Mouse (Mus musculus) testis, adult 2 months (tissue): ENCODE measurements around the gene Gm4952.

Source experiments
- CTCF ChIP-seq: fragments of 200-500 bp; IDR thresholded peaks from 2 replicates; pipeline ENCODE4 v1.5.1; 2012; ENCODE audit warnings: low read depth, mild to moderate bottlenecking, inconsistent platforms, low read length, moderate library complexity; ENCODE audit not compliant: control insufficient read depth, insufficient read depth, insufficient replicate concordance
- POLR2A ChIP-seq: fragments of 200-500 bp; IDR thresholded peaks from 2 replicates; pipeline ENCODE4 v1.6.1; 2012; ENCODE audit warnings: low read depth, mild to moderate bottlenecking, inconsistent platforms, low read length, moderate library complexity; ENCODE audit not compliant: control insufficient read depth

DNA sequence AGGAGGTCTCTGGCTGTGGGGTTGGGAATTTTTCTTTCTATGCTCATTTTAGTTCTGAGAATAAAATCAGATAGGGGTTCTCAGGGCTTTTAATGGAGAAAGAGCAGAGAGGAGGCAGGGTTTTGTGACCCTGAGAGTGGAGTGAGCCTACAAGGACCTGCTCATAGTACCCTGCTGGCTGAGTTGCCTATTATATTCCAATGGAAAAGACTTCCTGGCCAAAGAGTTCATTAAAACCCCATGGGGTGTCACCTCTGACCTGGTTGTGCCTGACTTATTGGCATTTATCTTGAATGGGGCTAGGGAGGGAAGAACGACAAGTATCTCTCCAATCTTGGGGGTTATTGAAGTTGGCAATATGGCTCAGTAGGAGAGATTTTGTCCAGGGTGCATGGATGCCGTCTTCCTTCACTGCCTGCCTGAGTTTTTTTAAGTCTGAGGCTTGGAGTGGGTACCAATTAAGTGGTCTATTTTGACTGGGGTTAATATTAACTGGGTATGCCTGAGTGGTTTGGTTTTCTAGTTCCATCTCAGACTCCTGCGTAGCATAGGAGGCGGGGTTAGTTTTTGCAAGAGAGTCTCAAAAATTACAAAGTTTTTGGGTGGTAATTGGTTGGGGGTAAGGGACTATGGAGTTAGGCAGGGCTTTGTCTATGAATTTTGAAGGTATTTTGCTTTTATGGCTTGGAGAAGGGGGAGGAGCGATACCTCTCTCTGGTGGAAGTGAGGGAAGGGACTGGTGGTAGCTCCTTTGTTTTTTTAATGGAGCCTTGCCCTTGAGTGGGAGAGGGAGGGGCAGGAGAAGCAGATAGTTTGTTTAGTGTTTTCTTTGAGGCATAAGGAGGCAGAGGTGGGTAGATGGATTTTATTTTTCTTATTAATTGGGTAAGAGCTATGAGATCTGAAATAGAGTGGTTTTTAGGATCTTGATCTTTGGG is 49.5 kb upstream of the Gm4952 start:
- no peak for TF ChIP-seq POLR2A
- TF ChIP-seq CTCF = no peak
